Mouse (Mus musculus): ENCODE measurements around the gene Itga5. TPM values are rescaled to one million over a fixed set of nuclear protein-coding genes. Genes with fewer than 3 reads are reported as not detected.

Itga5 gene
- total and polyA plus RNA-seq, 3 experiments: 36.4 to 38.6 (median 36.7) TPM

DNA sequence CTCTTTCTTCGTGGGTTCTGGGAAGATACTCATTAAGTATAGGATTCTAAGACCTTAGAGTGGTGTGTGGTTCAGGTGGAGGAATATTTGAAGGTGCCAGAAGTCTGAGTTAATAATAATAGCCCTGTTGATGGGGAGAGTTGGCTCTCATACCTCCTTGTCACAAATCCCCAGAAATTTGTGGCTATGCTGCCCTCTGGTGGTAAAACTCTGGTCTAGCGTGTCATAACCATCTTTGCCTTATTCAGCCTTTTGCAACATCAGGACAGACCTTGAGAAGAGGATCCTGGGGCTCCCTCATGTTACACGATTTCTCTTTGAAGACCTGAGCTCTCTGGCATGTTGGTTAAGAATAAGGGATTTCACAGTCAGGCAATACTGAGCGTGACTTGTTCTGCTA lies 24.1 kb downstream of the Itga5 start:
- H3K36me3 ChIP-seq (ENCODE audit: control insufficient read depth, insufficient read depth, low read length): peaks cover 6% of the 10 kb centered on the region
- peak; percentile 63 to 74 for DNase-seq
- H3K79me2 ChIP-seq (replicated peaks; ENCODE audit: control insufficient read depth, insufficient read depth, low read length): no peaks in the 10 kb centered on the region
- intact Hi-C loops (cut with DNase I): no loop called here
- no peak overlapping the region for H3K27ac ChIP-seq
- TF ChIP-seq POLR2A (IDR thresholded peaks at IDR 0.05; ENCODE audit: insufficient read depth, low read depth, low read length) (no peak), EP300 (IDR thresholded peaks at IDR 0.05; ENCODE audit: insufficient read depth, low read depth, low read length) (0 out of 2 replicates have a peak, but pooled peaks have one; percentile 26), CTCF (IDR thresholded peaks at IDR 0.05) (peak; percentile 88)
- WGBS: 23% methylated on average over 4 of the region's 4 CpGs
- no peak overlapping the region for H3K4me3 ChIP-seq
- H3K9ac ChIP-seq (ENCODE audit: low read depth, low read length): no peak overlapping the region
- peaks cover under 1% of the 10 kb centered on the region; the same call in 1 of the 2 replicates for H3K4me1 ChIP-seq (ENCODE audit: control insufficient read depth, insufficient read depth, low read length)
- H3K27me3 ChIP-seq (ENCODE audit: control insufficient read depth, insufficient read depth, low read length): no peaks in the 10 kb centered on the region; the same call in 1 of the 2 replicates

DNA sequence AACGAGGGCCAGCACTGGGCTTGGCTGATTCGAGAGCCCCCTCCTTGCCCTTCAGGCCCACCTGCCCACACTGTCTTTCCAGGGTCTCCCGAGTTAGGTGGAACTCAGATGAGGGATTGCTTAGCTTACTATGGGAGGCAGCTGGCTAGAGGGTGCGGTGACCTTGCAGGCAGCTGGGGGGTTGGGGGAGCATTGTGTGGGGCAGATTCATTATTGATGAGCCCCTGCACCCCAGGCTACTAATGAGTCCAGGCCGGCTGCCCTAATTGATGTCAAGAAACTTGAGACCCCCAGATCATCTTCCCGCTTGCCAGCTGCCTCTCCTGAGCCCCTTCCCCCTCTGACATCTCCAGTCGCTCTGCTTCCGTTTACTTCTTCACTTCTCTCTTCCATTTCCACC lies 25.0 kb downstream of the Itga5 start:
- Histone ChIP-seq H3K27me3 (ENCODE audit: control insufficient read depth, insufficient read depth, low read length) (no peaks in the 10 kb centered on the region; the same call in 1 of the 2 replicates), H3K36me3 (ENCODE audit: control insufficient read depth, insufficient read depth, low read length) (peaks cover 4% of the 10 kb centered on the region), H3K27ac (no peak overlapping the region), H3K4me1 (ENCODE audit: control insufficient read depth, insufficient read depth, low read length) (no peaks in the 10 kb centered on the region), H3K9ac (ENCODE audit: low read depth, low read length) (no peak overlapping the region), H3K4me3 (no peak overlapping the region), H3K79me2 (replicated peaks; ENCODE audit: control insufficient read depth, insufficient read depth, low read length) (no peaks in the 10 kb centered on the region)
- 71% methylated on average over 8 of the region's 8 CpGs for WGBS
- TF ChIP-seq POLR2A (IDR thresholded peaks at IDR 0.05; ENCODE audit: insufficient read depth, low read depth, low read length): no peak
- no peak for TF ChIP-seq CTCF (IDR thresholded peaks at IDR 0.05)
- no peak for TF ChIP-seq EP300 (IDR thresholded peaks at IDR 0.05; ENCODE audit: insufficient read depth, low read depth, low read length)
- DNase-seq: no peak
- intact Hi-C loops (cut with DNase I): no loop called here

- Histone ChIP-seq H3K27ac (no peak overlapping the region), H3K36me3 (ENCODE audit: control insufficient read depth, insufficient read depth, low read length) (peaks cover 4% of the 10 kb centered on the region), H3K4me1 (ENCODE audit: control insufficient read depth, insufficient read depth, low read length) (no peaks in the 10 kb centered on the region), H3K27me3 (ENCODE audit: control insufficient read depth, insufficient read depth, low read length) (no peaks in the 10 kb centered on the region; the same call in 1 of the 2 replicates), H3K4me3 (no peak overlapping the region), H3K79me2 (replicated peaks; ENCODE audit: control insufficient read depth, insufficient read depth, low read length) (no peaks in the 10 kb centered on the region), H3K9ac (ENCODE audit: low read depth, low read length) (no peak overlapping the region)
- TF ChIP-seq CTCF (IDR thresholded peaks at IDR 0.05) (peak; percentile 11; the same call in 1 of the 2 replicates), EP300 (IDR thresholded peaks at IDR 0.05; ENCODE audit: insufficient read depth, low read depth, low read length) (no peak), POLR2A (IDR thresholded peaks at IDR 0.05; ENCODE audit: insufficient read depth, low read depth, low read length) (no peak)
- DNase-seq: no peak
- WGBS: 39% methylated on average over 4 of the region's 4 CpGs
- intact Hi-C loops (cut with DNase I): no loop called here
Observed at GRCm38 (mm10) chr15:103340786-103341185, 25.8 kb downstream of the Itga5 start.

GRCm38 (mm10) chr15:103339961-103340337 lies 26.6 kb downstream of the Itga5 start, which contains the start of gene Zfp385a:
Gene Zfp385a (minus strand): TSS chr15:103340093.
- Histone ChIP-seq H3K79me2 (replicated peaks; ENCODE audit: control insufficient read depth, insufficient read depth, low read length) (no peaks in the 10 kb centered on the region), H3K36me3 (ENCODE audit: control insufficient read depth, insufficient read depth, low read length) (peaks cover 4% of the 10 kb centered on the region; the same call in 1 of the 2 replicates), H3K27me3 (ENCODE audit: control insufficient read depth, insufficient read depth, low read length) (no peaks in the 10 kb centered on the region; the same call in 1 of the 2 replicates), H3K4me1 (ENCODE audit: control insufficient read depth, insufficient read depth, low read length) (no peaks in the 10 kb centered on the region), H3K27ac (no peak within 1 kb of the TSS), H3K9ac (ENCODE audit: low read depth, low read length) (peak within 1 kb of the TSS; percentile 34), H3K4me3 (peak within 1 kb of the TSS; percentile 39)
- intact Hi-C loops (cut with DNase I): no loop called here
- TF ChIP-seq CTCF (IDR thresholded peaks at IDR 0.05) (0 out of 2 replicates have a peak, but pooled peaks have one; percentile 10), POLR2A (IDR thresholded peaks at IDR 0.05; ENCODE audit: insufficient read depth, low read depth, low read length) (no peak)
- DNase-seq: peak in 1 of 2 experiments; percentile 60
- 1% methylated on average over 26 of the region's 26 CpGs for WGBS

GRCm38 (mm10) chr15:103339166-103339960 lies 27.2 kb downstream of the Itga5 start:
- no peak for DNase-seq
- Histone ChIP-seq H3K4me3 (peak overlapping the region; percentile 39), H3K27me3 (ENCODE audit: control insufficient read depth, insufficient read depth, low read length) (no peaks in the 10 kb centered on the region; the same call in 1 of the 2 replicates), H3K9ac (ENCODE audit: low read depth, low read length) (peak overlapping the region; percentile 34), H3K27ac (no peak overlapping the region), H3K4me1 (ENCODE audit: control insufficient read depth, insufficient read depth, low read length) (no peaks in the 10 kb centered on the region), H3K79me2 (replicated peaks; ENCODE audit: control insufficient read depth, insufficient read depth, low read length) (no peaks in the 10 kb centered on the region), H3K36me3 (ENCODE audit: control insufficient read depth, insufficient read depth, low read length) (peaks cover 4% of the 10 kb centered on the region; the same call in 1 of the 2 replicates)
- 20% methylated on average over 31 of the region's 31 CpGs for WGBS
- TF ChIP-seq EP300 (IDR thresholded peaks at IDR 0.05; ENCODE audit: insufficient read depth, low read depth, low read length) (no peak), CTCF (IDR thresholded peaks at IDR 0.05) (no peak), POLR2A (IDR thresholded peaks at IDR 0.05; ENCODE audit: insufficient read depth, low read depth, low read length) (no peak)
- intact Hi-C loops (cut with DNase I): no loop called here

DNA sequence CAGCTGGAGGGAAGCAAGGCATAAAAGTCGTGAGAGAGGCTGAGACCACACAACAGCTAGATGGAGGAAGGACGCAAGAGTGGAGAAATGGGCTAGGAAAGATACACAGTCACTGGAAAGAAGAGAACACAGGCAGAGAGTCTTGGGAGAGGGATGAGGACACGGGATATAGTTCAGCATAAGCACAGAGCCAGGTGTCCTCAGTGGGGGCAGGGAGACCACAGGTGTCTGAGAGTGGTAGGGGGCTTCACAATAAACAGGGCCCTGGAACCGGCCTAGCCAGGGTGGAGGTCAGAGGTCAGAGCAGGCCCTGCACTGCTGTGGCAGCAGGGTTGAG lies 27.8 kb downstream of the Itga5 start:
- no peak overlapping the region for H3K9ac ChIP-seq (ENCODE audit: low read depth, low read length)

More for the DNA sequence above, 27.8 kb downstream of the Itga5 start:
- Histone ChIP-seq H3K36me3 (ENCODE audit: control insufficient read depth, insufficient read depth, low read length) (peaks cover 4% of the 10 kb centered on the region; the same call in 1 of the 2 replicates), H3K27me3 (ENCODE audit: control insufficient read depth, insufficient read depth, low read length) (no peaks in the 10 kb centered on the region; the same call in 1 of the 2 replicates), H3K27ac (no peak overlapping the region), H3K4me1 (ENCODE audit: control insufficient read depth, insufficient read depth, low read length) (no peaks in the 10 kb centered on the region), H3K79me2 (replicated peaks; ENCODE audit: control insufficient read depth, insufficient read depth, low read length) (no peaks in the 10 kb centered on the region), H3K4me3 (no peak overlapping the region)
- WGBS: 87% methylated on average over 4 of the region's 4 CpGs
- DNase-seq: no peak
- no peak for TF ChIP-seq POLR2A (IDR thresholded peaks at IDR 0.05; ENCODE audit: insufficient read depth, low read depth, low read length)
- no peak for TF ChIP-seq EP300 (IDR thresholded peaks at IDR 0.05; ENCODE audit: insufficient read depth, low read depth, low read length)
- no peak for TF ChIP-seq CTCF (IDR thresholded peaks at IDR 0.05)
- intact Hi-C loops (cut with DNase I): no loop called here

Data from heart, adult 2 months (tissue).